ENCODE assay signal across 9 mouse cellular contexts in the genomic region with DNA sequence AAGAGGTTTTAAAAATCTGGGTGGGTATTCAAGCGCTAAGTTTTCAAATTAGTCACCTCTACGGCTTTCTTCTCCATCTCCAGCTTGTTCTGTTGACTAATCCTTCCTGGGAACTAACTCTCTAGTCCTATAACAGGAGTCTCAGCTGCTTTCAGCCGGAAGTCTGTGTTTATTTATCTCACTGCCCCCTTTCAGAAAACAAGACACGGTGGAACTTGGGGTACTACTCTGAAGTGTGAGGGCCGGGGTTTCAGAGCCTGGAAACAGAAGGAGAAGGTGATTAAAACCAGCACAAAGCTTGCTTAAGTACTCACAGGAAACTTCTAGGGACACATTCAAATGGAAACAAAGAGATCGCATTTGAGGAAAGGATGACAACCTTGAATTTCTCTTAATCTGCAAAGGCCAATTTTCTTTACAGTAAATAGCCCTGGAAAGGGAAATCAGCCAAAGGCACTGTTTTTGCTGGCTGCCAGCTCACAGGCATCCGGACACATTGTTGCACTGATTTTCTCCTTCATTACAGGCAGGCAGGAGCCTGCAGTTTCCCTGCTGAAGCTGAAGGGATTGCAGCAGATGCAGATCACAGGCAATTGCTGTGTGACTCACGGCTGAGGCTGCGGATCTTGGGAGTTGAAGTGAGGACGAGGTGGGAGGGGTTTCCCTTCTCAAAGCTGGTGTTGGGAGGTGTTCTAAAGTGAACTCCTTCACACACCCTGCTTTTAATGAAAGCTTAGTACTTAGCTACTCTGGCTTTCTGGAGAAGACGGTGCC. TPM values are rescaled to one million over a fixed set of nuclear protein-coding genes. Genes with fewer than 3 reads are reported as not detected.
DNase-seq lines count a peak whose midpoint lies in the region; ATAC-seq lines count a peak whose summit lies in the region.
"Had no signal": no experiment of that assay in that cellular context is flagged by ENCODE, and none has a peak within 500 bp of the region (broad histone marks: within the 10 kb centered on the region; RNA-seq: fewer than 3 reads in every experiment).

No protein-coding gene starts in this region.

- no peaks in the 10 kb centered on the region for H3K36me3 ChIP-seq in liver, embryonic 16.5 days (ENCODE audit: control insufficient read depth, insufficient read depth)
- no peaks in the 10 kb centered on the region for H3K36me3 ChIP-seq in liver, embryonic 11.5 days (ENCODE audit: control insufficient read depth, insufficient read depth, low read length)
- no peaks in the 10 kb centered on the region for H3K36me3 ChIP-seq in lung, embryonic 16.5 days (ENCODE audit: control insufficient read depth, insufficient read depth, low read length)
- H3K36me3 ChIP-seq: liver, embryonic 13.5 days had no signal

- H3K4me3 ChIP-seq in liver, embryonic 16.5 days (ENCODE audit: low read depth, low read length) = no peak overlapping the region
- H3K4me3 ChIP-seq in liver, embryonic 11.5 days (ENCODE audit: low read depth, low read length) = no peak overlapping the region
- no peak overlapping the region for H3K4me3 ChIP-seq in lung, embryonic 16.5 days (ENCODE audit: low read length)
- H3K4me3 ChIP-seq: liver, embryonic 13.5 days had no signal

- no peak overlapping the region for H3K4me2 ChIP-seq in liver, embryonic 16.5 days (ENCODE audit: low read depth, low read length)
- no peak overlapping the region for H3K4me2 ChIP-seq in liver, embryonic 11.5 days
- H3K4me2 ChIP-seq in lung, embryonic 16.5 days (ENCODE audit: low read depth, low read length) = peak overlapping the region; percentile 33; the same call in 1 of the 2 replicates
- H3K4me2 ChIP-seq: liver, embryonic 13.5 days had no signal

- H3K9ac ChIP-seq in liver, embryonic 16.5 days (ENCODE audit: low read depth, low read length) = no peak overlapping the region
- H3K9ac ChIP-seq in liver, embryonic 11.5 days (ENCODE audit: low read depth, low read length) = no peak overlapping the region
- 0 out of 2 replicates have a peak overlapping the region, but pooled peaks have one; percentile 5 for H3K9ac ChIP-seq in lung, embryonic 16.5 days (ENCODE audit: low read length)
- H3K9ac ChIP-seq: liver, embryonic 13.5 days had no signal

- ATAC-seq in liver, embryonic 16.5 days (ENCODE audit: low read depth) = peak; percentile 16; the same call in 1 of the 2 replicates
- ATAC-seq in liver, embryonic 11.5 days (replicated peaks; ENCODE audit: low FRiP score) = no peak
- ATAC-seq in lung, embryonic 16.5 days (ENCODE audit: low read depth) = peak; percentile 76

- no peak for DNase-seq in liver, embryonic 11.5 days (ENCODE audit: low spot score)
- DNase-seq in frontal cortex, adult 2 months (ENCODE audit: extremely low spot score in 1 of 2, low spot score in 1 of 2) = peak; percentile 59 to 86
- DNase-seq in heart, postnatal 25 days (ENCODE audit: low spot score) = peak; percentile 59
- peak; percentile 28 to 68 for DNase-seq in layer of hippocampus, adult 18-20 months (ENCODE audit: low spot score in 2 of 2)
- DNase-seq in retina, postnatal 7 days (ENCODE audit: low read depth, low spot score) = peak; percentile 23
- no peak for DNase-seq in thymus, postnatal 0 days (ENCODE audit: low spot score)
- DNase-seq: liver, embryonic 13.5 days had no signal

- WGBS in liver, embryonic 16.5 days (ENCODE audit: insufficient replicate concordance) = 35% methylated on average over 11 of the region's 11 CpGs
- WGBS in liver, embryonic 11.5 days = 29% methylated on average over 11 of the region's 11 CpGs
- 14% methylated on average over 11 of the region's 11 CpGs for WGBS in lung, embryonic 16.5 days

- no peak overlapping the region for H3K27ac ChIP-seq in liver, embryonic 16.5 days (ENCODE audit: low read length)
- no peak overlapping the region for H3K27ac ChIP-seq in liver, embryonic 11.5 days (ENCODE audit: low read depth, low read length)
- H3K27ac ChIP-seq in lung, embryonic 16.5 days (ENCODE audit: low read length) = peak overlapping the region; percentile 9; the same call in 1 of the 2 replicates
- H3K27ac ChIP-seq: liver, embryonic 13.5 days had no signal

- intact Hi-C loops in heart, postnatal 25 days (cut with DNase I) = loop anchor here (5.0 kb wide), 1 partner anchor 53 kb away; the partner anchor contains the start of gene Tet2

- H3K9me3 ChIP-seq in liver, embryonic 16.5 days (replicated peaks; ENCODE audit: control insufficient read depth, low read length) = no peaks in the 10 kb centered on the region
- no peaks in the 10 kb centered on the region for H3K9me3 ChIP-seq in liver, embryonic 11.5 days (ENCODE audit: control insufficient read depth, low read length)
- no peaks in the 10 kb centered on the region for H3K9me3 ChIP-seq in lung, embryonic 16.5 days (ENCODE audit: control insufficient read depth, low read length)
- H3K9me3 ChIP-seq: liver, embryonic 13.5 days had no signal

- H3K27me3 ChIP-seq in liver, embryonic 16.5 days (ENCODE audit: control insufficient read depth, insufficient read depth, low read depth, low read length) = no peaks in the 10 kb centered on the region
- no peaks in the 10 kb centered on the region for H3K27me3 ChIP-seq in liver, embryonic 11.5 days (replicated peaks; ENCODE audit: control insufficient read depth, insufficient read depth, low read length)
- H3K27me3 ChIP-seq in lung, embryonic 16.5 days (ENCODE audit: control insufficient read depth, insufficient read depth, low read depth, low read length) = no peaks in the 10 kb centered on the region
- H3K27me3 ChIP-seq: liver, embryonic 13.5 days had no signal

- no peaks in the 10 kb centered on the region for H3K4me1 ChIP-seq in liver, embryonic 16.5 days (ENCODE audit: control insufficient read depth, low read depth, low read length)
- H3K4me1 ChIP-seq in liver, embryonic 11.5 days (replicated peaks; ENCODE audit: control insufficient read depth, insufficient read depth, low read length) = no peaks in the 10 kb centered on the region; the same call in 1 of the 2 replicates
- H3K4me1 ChIP-seq in lung, embryonic 16.5 days (replicated peaks; ENCODE audit: control insufficient read depth, insufficient read depth, low read length) = peaks cover 10% of the 10 kb centered on the region
- H3K4me1 ChIP-seq: liver, embryonic 13.5 days had no signal

RNA-seq across cellular contexts. Expression of gene Tet2, which starts 55.7 kb away (rescaled TPM):
- polyA plus RNA-seq in liver, embryonic 16.5 days (2015; fragmentation: Nextera tagmentation; extraction: Ambion mirVana) = 2.9 and 3.0 TPM in 2 replicates
- polyA plus RNA-seq in liver, embryonic 11.5 days (2014; fragmentation: Nextera tagmentation; extraction: Ambion mirVana) = 8.2 and 8.7 TPM in 2 replicates
- 30.1 and 33.1 TPM in 2 replicates for polyA plus RNA-seq in frontal cortex, adult 2 months (2012; rRNA removed)
- 10 to 100 TPM; 20.3 to 20.6 TPM for total RNA-seq in heart, postnatal 25 days (2021)
- 10 to 100 TPM; 38.3 to 39.7 TPM for total RNA-seq in layer of hippocampus, adult 18-20 months (2021)
- 16.1 and 18.8 TPM in 2 replicates for polyA plus RNA-seq in lung, embryonic 16.5 days (2015; fragmentation: Nextera tagmentation; extraction: Ambion mirVana)
- 6.2 and 10.4 TPM in 2 replicates for polyA plus RNA-seq in thymus, postnatal 0 days (2015; fragmentation: Nextera tagmentation; extraction: Ambion mirVana)

Comparison
In these comparisons a context has a peak if more than half of its experiments do, and no peak if none do; other contexts are left out.
1. DNase-seq: peak in frontal cortex, adult 2 months (2 of 2), heart, postnatal 25 days (single experiment), layer of hippocampus, adult 18-20 months (2 of 2) and retina, postnatal 7 days (single experiment); none in liver, embryonic 11.5 days (single experiment) and thymus, postnatal 0 days (single experiment).